Mouse (Mus musculus): Measurements from ENCODE around the gene Mvp. TPM values are rescaled to one million over a fixed set of nuclear protein-coding genes. Genes with fewer than 3 reads are reported as not detected.
A peak's percentile ranks its signal among the peaks of the same experiment; 100 is the strongest.

The Mvp gene
- 10 to 100 TPM; 59.3 to 81.8 (median 73.5) TPM for total RNA-seq (2022)

- peak; percentile 87 for DNase-seq (ENCODE audit: low spot score)
Observed at GRCm38 (mm10) chr7:127014320-127014719, at the start of gene Mvp. Gene Mvp, minus strand, starts transcription at chr7:127014621.

- no peak for DNase-seq (ENCODE audit: low spot score)
Observed at GRCm38 (mm10) chr7:127055026-127055585, 40.7 kb upstream of the Mvp start.

- DNase-seq (ENCODE audit: low spot score) = peak; percentile 93
Observed at GRCm38 (mm10) chr7:127041851-127042672, 27.6 kb upstream of the Mvp start, which contains the start of gene Kif22. Gene Kif22, minus strand, starts transcription at chr7:127042471.

GRCm38 (mm10) chr7:127031244-127031643 lies 16.8 kb upstream of the Mvp start:
- no peak for DNase-seq (ENCODE audit: low spot score)

GRCm38 (mm10) chr7:127030172-127030571 lies 15.8 kb upstream of the Mvp start:
- no peak for DNase-seq (ENCODE audit: low spot score)

- no peak for DNase-seq (ENCODE audit: low spot score)
Observed at GRCm38 (mm10) chr7:127027885-127028284, 13.5 kb upstream of the Mvp start.

GRCm38 (mm10) chr7:127026984-127027726 lies 12.7 kb upstream of the Mvp start, which contains the start of gene Maz:
Gene Maz, minus strand, starts transcription at chr7:127027037.
- peak; percentile 100 for DNase-seq (ENCODE audit: low spot score)

GRCm38 (mm10) chr7:127026616-127026983 lies 12.2 kb upstream of the Mvp start:
- no peak for DNase-seq (ENCODE audit: low spot score)

GRCm38 (mm10) chr7:127026161-127026600 lies 11.8 kb upstream of the Mvp start:
- DNase-seq (ENCODE audit: low spot score) = no peak

- DNase-seq (ENCODE audit: low spot score) = no peak
Observed at GRCm38 (mm10) chr7:127025556-127026160, 11.2 kb upstream of the Mvp start.

GRCm38 (mm10) chr7:127024755-127025555 lies 10.5 kb upstream of the Mvp start:
- DNase-seq (ENCODE audit: low spot score) = peak; percentile 73

- DNase-seq (ENCODE audit: low spot score) = no peak
Observed at GRCm38 (mm10) chr7:127023896-127024690, 9.7 kb upstream of the Mvp start.

- no peak for DNase-seq (ENCODE audit: low spot score)
Observed at GRCm38 (mm10) chr7:127023272-127023691, 8.9 kb upstream of the Mvp start.

GRCm38 (mm10) chr7:127022528-127023271 lies 8.3 kb upstream of the Mvp start:
- no peak for DNase-seq (ENCODE audit: low spot score)

- DNase-seq (ENCODE audit: low spot score) = no peak
Observed at GRCm38 (mm10) chr7:127021563-127022527, 7.4 kb upstream of the Mvp start.

- DNase-seq (ENCODE audit: low spot score) = no peak
Observed at GRCm38 (mm10) chr7:127020901-127021562, 6.6 kb upstream of the Mvp start, which contains the start of the genes Gm42742 and Prrt2. Gene Gm42742, minus strand, starts transcription at chr7:127021097. Gene Prrt2, minus strand, starts transcription at chr7:127021211.

- no peak for DNase-seq (ENCODE audit: low spot score)
Observed at GRCm38 (mm10) chr7:127020491-127020890, 6.1 kb upstream of the Mvp start.

GRCm38 (mm10) chr7:127020031-127020430 lies 5.6 kb upstream of the Mvp start:
- no peak for DNase-seq (ENCODE audit: low spot score)
